Mouse (Mus musculus) thymus, postnatal 4 days (tissue): ENCODE measurements at regions not wholly inside any gene's neighbourhood (a gene's known extent, or its start where the extent isn't known, plus 50 kb on each side); places are given as distances from the start of the nearest gene placed in this dataset.

Experiments
- DNase-seq: peaks from one replicate; pipeline ENCODE4 v3.0.0; 2021

DNA sequence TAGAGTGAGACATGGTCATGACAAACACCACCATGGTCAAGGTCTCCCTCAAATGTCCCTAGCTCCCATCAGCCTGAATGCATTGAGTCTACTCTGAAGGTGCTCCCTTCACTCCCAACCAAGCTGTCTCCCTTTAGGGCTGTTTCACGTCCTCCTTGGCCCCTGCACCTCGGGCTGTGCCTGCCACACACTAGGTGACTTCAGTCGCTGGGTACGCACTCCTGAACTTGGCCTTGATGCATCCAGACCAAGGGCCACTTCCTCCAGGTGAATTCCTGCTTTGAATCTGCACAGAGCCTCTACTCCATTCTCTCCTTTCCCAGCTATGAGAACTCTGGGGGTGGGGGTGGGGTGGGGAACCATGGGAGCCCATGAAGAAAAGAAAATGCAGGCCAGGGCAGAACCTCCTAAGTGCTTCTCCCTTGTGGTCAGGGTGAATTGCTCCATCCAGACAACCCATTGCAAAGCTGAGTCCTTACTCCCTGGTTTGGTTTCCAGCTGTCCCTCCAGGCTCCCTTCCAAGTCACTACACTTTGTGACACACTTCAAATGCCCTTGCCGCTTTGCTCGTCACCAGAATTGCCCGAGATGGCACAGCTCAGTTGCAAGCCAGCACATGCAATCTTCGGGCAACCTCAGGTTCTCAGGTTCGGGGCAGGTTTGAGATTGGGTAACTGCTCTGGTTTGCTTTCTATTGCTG is 65.3 kb upstream of the 1700021F07Rik start:
- no peak for DNase-seq

DNA sequence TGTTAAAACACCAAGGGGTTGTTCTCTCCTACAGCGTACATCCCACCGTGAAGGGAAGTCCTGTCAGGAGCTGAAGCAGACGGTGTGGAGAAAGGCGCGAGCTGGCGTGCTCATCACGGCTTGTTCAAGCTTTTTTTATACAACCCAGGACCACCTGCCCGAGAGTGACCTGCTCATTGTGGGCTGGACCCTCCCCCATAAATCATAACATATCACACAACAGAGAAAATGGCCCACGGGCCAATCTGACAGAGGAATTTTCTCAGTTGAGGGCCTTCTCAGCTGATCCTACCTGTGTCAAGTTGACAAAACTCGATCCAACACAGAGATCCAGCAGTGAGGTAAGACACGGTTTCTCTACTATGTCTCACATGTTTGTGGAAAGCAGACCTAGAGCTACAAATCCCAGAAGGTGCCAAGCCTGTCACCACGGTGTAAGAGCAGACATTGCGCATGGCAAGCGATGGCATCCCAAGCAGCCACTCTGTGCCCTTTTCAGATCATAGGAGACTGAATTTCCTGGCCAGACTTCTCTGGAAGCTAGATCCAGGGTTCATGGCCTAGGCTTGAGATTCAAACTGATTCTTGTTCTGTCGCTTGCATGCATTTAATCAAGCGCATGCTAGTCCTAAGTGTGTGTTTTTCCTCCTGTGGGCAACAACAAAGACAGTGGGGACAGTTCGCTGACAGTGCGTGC is 64.6 kb upstream of the 1700021F07Rik start:
- DNase-seq: no peak

DNA sequence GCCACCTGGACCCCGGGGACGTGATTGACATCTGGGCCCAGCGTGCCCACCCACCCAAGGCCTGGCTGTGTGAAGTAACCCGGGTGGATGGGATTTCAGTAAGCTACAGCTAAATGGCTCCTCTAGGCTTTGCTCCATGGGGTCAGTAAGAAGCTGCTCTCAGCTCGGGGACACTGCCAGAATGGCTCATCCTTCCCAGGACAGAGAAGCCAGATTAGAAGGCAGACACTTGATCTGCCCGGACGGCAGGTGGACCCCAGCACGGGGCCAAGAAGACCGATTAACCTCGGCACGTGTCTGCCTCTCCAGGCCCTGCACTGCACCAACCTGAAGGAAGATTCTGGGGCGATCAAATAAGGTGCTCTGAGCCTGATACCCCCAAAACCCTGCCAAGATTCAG is 63.5 kb upstream of the 1700021F07Rik start:
- no peak for DNase-seq

DNA sequence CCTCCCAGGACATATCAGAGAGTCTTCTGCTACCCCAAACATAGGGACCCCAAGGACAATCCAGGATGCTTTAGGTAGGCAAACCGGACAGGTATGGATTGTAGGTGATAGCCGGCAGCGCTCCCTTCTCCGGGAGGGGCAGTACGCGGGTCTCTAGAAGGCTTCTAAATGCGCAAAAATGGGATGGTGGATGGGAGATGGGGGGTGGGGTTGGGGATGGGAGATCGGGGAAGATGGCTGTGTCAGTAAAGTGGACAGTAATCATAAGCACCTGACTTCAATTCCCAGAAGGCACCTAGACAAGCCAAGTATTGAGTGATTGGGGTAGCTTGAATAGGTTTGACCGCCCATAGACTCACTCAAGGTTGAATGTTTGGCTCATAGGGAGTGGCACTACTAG is 59.1 kb upstream of the 1700021F07Rik start:
- no peak for DNase-seq

DNA sequence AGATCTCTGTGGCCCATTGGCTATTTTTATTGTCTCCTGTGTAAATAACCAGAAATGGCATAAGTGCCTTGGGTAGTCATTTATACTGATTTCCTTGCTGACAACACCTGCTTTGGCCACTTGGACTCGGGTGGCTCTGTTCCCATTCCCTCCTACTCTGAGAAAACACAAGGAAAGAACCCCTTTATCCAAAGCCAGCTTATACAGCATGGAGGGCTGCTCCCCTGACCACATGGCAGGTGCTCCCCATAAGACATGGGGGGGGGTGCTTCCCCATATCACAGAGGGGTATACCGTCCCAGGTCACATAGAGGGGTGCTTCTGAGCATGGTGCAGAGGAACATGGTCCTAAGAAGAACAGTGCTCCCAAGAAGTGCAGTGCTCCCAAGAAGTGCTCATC is 57.8 kb upstream of the 1700021F07Rik start:
- DNase-seq: no peak

DNA sequence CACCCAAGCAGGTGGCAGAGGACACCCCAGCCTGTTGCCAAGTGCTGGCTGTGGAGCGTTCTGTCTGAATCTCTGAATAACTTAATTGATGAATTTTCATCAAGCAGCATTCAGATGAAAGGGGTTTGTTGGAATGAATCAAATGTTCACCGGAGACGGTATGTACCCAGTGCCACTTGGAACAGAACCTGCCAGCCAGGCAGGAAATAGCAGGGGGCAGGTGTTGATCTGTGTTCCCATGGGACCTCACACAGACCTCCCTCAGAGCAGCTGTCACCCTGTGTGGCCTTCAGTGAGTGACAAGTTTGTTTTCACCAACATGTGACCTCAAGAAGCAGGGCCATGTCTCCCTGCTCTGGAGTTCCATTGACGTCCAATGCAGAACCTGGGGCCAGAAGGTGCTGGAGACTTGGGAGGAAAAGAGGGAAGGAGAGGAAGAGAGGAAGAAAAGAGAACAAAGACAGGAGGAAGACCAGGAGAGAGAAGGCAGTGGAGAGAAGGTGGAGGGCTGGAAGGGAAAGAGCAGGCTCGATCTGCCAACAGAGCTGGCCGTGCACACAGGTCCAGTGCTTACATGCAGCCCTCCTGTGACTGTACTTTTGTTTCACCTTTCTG is 57.3 kb upstream of the 1700021F07Rik start:
- DNase-seq: no peak

DNA sequence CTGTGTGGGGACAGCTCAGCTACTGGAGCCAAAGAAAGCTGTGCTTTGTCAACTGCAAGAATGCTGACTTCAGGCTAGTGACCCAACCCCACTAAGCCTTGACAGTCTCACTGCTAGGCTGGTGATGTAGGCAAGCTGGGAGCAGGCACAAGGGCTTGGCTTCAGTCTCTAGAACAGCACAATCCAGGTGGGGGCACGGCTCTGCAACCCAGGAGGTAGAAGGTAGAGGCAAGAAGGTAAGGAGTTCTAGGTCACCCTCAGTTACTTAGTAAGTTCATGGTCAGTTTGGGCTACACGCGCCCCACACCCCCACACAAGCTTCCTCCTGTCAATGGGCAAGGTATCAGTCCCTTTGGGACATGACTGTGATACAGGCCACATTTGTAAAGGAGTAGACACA is 54.2 kb upstream of the 1700021F07Rik start:
- DNase-seq: no peak

DNA sequence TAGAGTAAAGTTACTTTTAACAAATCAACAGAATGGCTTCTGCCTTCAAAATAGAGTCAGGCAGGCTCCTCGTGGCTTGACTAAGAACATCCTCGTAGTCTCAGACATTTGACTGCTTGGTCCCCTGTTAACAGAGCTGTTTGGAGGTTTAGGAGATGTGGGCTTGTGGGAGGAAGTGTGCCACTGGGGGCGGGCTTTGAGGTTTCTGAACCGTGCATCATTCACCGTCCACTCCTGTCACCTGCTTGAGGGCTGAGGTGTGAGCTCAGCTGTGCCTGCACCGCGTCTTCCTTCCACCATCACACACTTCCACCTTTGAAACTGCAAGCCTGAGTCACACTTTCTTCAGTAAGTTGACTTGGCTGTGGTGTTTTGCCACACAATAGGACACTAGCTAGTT is 52.6 kb upstream of the 1700021F07Rik start:
- DNase-seq: peak; percentile 78
